Mouse (Mus musculus) cortical plate, adult 2 months (tissue): ENCODE results near the gene Keg1. TPM values are rescaled to one million over a fixed set of nuclear protein-coding genes. Genes with fewer than 3 reads are reported as not detected.
"Not testable (repeated sequence)": the region's sequence is repeated elsewhere in the genome, so short reads cannot be mapped to it uniquely, and the experiment has no call there.

Experiments used
- H3K27ac ChIP-seq: fragments of 200-500 bp; 2 replicates; pipeline ENCODE4 v1.5.1; 2012; ENCODE audit warnings: low read length, control low read depth, inconsistent platforms; ENCODE audit not compliant: insufficient read depth
- H3K4me1 ChIP-seq: fragments of 200-500 bp; 2 replicates; pipeline ENCODE4 v1.6.1; 2011; ENCODE audit warnings: low read length; ENCODE audit not compliant: control insufficient read depth, insufficient read depth
- H3K4me3 ChIP-seq: fragments of 200-500 bp; 2 replicates; pipeline ENCODE4 v1.5.1; 2011; ENCODE audit warnings: mild to moderate bottlenecking, low read length, control low read depth; ENCODE audit not compliant: insufficient read depth
- CTCF ChIP-seq: fragments of 200-500 bp; IDR thresholded peaks from 2 replicates; pipeline ENCODE4 v1.5.1; 2011; ENCODE audit warnings: mild to moderate bottlenecking, control low read depth, low read length; ENCODE audit not compliant: insufficient read depth; ENCODE audit errors: extremely low read depth
- POLR2A ChIP-seq: fragments of 200-500 bp; IDR thresholded peaks from 2 replicates; pipeline ENCODE4 v1.6.1; 2011; ENCODE audit warnings: mild to moderate bottlenecking, low read length, control low read depth; ENCODE audit not compliant: insufficient read depth; ENCODE audit errors: extremely low read depth
- polyA plus RNA-seq: library from polyadenylated mRNA; depleted of rRNA; stranded (reverse); fragments of >200 nt; gene quantifications from 2 replicates; pipeline ENCODE4 v1.2.3, GENCODE M21; 2012

The Keg1 gene
- polyA plus RNA-seq, 1 experiment: not detected

- no peak for TF ChIP-seq CTCF
- no peak for TF ChIP-seq POLR2A
- H3K27ac ChIP-seq: no peak overlapping the region
- H3K4me1 ChIP-seq: no peaks in the 10 kb centered on the region
- no peak overlapping the region for H3K4me3 ChIP-seq
Measured at GRCm38 (mm10) chr19:12708986-12709385, 13.4 kb downstream of the Keg1 start.

DNA sequence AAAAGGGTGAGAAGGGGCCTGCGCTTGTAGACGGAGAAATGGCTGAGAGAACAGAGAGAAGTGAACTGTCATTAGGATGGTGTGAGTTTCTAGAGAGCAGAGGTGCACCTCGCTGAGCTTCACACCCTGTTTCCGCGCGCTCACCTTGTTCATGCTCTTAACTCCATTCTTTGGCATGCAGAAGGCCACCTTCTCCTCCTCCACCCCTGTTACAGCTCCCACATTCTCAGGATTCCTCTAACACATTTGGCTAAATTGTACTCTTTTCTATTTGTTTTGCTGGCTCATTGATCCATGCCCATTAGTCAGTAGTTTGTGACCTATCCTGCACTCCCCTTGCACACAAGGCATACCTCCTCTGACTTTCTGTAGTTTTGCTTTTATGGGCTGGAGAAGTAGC, 23.6 kb downstream of the Keg1 start:
- Histone ChIP-seq H3K4me3 (no peak overlapping the region), H3K4me1 (no peaks in the 10 kb centered on the region), H3K27ac (no peak overlapping the region)
- TF ChIP-seq POLR2A (no peak), CTCF (no peak)

- Histone ChIP-seq H3K27ac (no peak overlapping the region), H3K4me1 (no peaks in the 10 kb centered on the region), H3K4me3 (no peak overlapping the region)
- TF ChIP-seq CTCF: no peak
- TF ChIP-seq POLR2A: no peak
Measured at GRCm38 (mm10) chr19:12720463-12720862, 24.9 kb downstream of the Keg1 start.

DNA sequence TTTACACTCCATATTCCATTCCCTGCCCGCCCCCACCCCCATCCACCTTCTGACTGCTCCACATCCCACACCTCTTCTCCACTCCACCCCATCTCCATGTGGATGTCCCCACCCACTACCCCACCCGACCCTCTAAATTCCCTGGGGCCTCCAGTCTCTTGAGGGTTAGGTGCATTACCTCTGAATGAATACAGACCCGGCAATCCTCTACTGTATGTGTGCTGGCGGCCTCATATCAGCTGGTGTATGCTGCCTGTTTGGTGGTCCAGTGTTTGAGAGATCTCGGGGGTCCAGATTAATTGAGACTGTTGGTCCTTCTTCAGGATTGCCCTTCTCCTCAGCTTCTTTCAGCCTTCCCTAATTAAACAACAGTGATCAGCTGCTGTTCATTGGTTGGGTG, 25.3 kb downstream of the Keg1 start:
- H3K27ac ChIP-seq: not testable (repeated sequence)

DNA sequence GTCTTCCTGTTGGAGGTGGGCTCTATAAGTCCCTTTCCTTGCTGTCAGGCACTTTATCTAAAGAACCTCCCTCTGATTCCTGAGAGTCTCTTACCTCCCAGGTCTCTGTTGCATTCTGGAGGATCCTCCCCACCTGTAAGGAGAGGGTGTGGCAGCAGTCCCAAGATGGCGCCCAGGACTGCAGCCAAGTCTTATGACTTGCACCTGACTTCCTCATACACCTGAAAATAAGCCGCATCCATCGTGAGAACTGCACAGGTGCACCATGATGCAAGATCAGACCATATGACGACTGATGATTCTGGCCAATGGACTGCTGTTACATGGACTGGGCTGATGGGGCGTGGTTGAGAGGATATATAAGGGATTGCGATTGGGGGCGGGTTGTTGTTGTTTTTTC, 26.0 kb downstream of the Keg1 start:
- H3K4me3 ChIP-seq, H3K27ac ChIP-seq, H3K4me1 ChIP-seq: not testable (repeated sequence)

More for the DNA sequence above, 25.3 kb downstream of the Keg1 start:
- not testable (repeated sequence) for H3K4me3 ChIP-seq, H3K4me1 ChIP-seq

DNA sequence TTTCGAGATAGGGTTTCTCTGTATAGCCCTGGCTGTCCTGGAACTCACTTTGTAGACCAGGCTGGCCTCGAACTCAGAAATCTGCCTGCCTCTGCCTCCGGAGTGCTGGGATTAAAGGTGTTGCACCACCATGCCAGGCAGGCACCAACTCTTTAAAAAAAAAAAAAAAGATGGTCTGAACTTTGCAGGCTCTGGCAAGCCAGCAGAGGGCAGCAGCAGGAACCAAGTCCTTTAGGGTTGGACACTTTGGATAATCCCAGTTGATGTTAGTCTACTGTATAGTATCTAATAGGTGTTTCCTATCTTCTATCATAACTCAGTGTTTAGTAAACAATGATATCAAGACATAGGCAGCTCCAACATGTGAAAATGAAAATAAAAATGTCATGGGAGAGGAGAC, 26.7 kb downstream of the Keg1 start:
- H3K27ac ChIP-seq: no peak overlapping the region
- TF ChIP-seq POLR2A (no peak), CTCF (peak; percentile 20; the same call in 1 of the 2 replicates)

GRCm38 (mm10) chr19:12725851-12726250, 30.3 kb downstream of the Keg1 start:
- Histone ChIP-seq H3K4me1 (no peaks in the 10 kb centered on the region), H3K27ac (no peak overlapping the region), H3K4me3 (no peak overlapping the region)
- TF ChIP-seq CTCF (no peak), POLR2A (no peak)

More for the DNA sequence above, 26.7 kb downstream of the Keg1 start:
- Histone ChIP-seq H3K4me3 (no peak overlapping the region), H3K4me1 (no peaks in the 10 kb centered on the region)

DNA sequence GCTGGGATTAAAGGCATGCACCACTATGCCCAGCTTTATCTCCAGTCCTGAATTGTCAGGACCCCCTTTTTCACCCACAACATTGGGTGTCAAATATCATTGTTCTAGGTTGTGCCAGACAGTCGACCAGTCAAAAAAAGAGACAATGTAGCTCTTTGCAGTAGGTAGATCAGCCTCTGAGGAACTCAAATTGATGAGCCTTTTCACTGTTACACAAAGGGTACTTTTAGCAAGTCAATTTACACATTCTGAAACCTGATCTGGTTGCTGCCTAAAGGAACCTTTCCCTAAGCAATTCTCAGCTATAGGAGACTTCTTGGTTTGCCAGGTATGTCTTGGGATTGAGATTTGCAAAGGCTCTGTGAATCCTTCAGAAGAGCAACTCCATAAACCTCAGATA, 35.5 kb downstream of the Keg1 start:
- Histone ChIP-seq H3K27ac (no peak overlapping the region), H3K4me3 (no peak overlapping the region), H3K4me1 (no peaks in the 10 kb centered on the region)
- no peak for TF ChIP-seq POLR2A
- no peak for TF ChIP-seq CTCF

- Histone ChIP-seq H3K27ac (no peak overlapping the region), H3K4me3 (no peak overlapping the region), H3K4me1 (no peaks in the 10 kb centered on the region)
- TF ChIP-seq POLR2A (no peak), CTCF (no peak)
Measured at GRCm38 (mm10) chr19:12731950-12732349, 36.4 kb downstream of the Keg1 start.

GRCm38 (mm10) chr19:12756286-12756685, 60.7 kb downstream of the Keg1 start:
- Histone ChIP-seq H3K4me3 (no peak overlapping the region), H3K4me1 (no peaks in the 10 kb centered on the region), H3K27ac (no peak overlapping the region)
- TF ChIP-seq POLR2A (no peak), CTCF (no peak)

- H3K27ac ChIP-seq: no peak overlapping the region
- H3K4me1 ChIP-seq: no peaks in the 10 kb centered on the region
- TF ChIP-seq POLR2A: no peak
- TF ChIP-seq CTCF: no peak
- no peak overlapping the region for H3K4me3 ChIP-seq
Measured at GRCm38 (mm10) chr19:12758936-12759478, 63.4 kb downstream of the Keg1 start.
